Mouse (Mus musculus): ENCODE measurements at regions not wholly inside any gene's neighbourhood (a gene's known extent, or its start where the extent isn't known, plus 50 kb on each side); places are given as distances from the start of the nearest gene placed in this dataset.
"Not testable (repeated sequence)": the region's sequence is repeated elsewhere in the genome, so short reads cannot be mapped to it uniquely, and the experiment has no call there.

DNA sequence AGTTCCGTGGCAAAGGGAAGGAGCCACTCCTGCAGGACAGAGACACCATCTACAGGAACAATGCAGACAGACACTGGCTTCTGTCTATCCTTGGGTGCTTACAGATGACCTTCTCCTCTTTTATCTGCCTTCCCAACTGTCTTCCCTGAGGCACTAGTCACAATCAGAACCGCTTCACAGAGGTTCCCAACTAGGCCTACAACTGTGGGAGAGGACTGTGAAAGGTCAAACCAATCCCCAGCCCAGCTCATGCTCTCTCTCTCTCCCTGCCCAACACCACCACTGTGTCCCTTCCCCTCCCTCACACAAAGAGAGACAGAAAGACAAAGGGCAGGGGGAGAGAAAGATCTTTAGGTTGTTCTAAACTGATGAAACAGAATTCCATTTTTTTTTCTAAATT lies 61.3 kb downstream of the Tmem17 start:
- no peak for DNase-seq

DNA sequence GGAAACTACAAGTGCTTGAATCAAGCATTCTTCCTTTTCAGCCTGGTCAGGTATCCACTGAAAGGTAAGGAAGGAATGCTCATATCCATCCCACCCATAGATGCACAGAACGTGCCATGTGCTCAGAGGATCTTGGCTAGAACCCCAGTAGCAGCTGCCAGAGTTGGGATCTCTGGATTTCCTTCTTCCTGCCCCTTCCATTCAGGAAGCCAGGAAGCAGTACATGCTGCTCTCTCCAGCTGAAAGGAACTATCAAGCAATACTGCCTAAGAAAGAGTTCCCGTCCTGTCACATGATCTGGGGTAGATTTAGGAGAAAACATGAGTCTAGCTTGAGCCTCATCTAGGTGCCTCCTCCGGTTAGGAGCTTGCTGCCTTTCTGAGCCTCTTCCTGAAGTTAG lies 61.9 kb downstream of the Tmem17 start:
- no peak for DNase-seq

- no peak for DNase-seq
These were observed 62.6 kb downstream of the Tmem17 start for GRCm38 (mm10) chr11:22574506-22574905.

- no peak for DNase-seq
These were observed 72.2 kb downstream of the Tmem17 start for GRCm38 (mm10) chr11:22584100-22584487.

DNA sequence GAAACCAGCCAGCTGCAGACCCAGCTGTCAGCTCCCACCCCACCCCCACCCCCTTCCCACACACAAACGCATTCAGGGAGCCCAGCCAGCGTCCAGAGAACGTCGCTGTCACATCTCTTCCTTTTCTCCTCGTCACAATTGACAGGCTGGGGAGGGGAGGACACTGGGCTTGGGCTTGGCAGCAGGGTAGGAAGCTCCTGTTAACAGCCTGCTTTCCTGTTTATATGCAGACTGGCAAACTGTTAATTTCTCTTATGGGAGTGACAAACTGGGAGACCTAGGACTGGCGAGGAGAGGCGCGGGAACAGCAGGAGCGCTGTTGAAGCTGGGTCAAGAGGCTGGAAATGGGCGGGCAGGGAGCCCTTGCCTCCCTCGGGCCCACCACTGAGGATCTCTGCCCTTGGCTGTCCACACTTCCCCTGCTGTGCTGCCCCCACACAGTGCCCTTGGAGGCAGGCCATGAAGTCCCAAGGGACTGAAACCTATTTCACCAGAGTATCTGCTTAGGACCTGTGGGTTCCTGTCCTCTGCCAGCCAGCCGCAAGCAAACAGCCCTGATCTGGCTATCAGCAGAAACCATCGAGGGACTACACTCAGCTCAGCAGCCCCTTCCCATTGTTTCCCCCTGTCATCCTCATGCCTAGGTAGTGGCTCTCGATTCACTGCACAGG lies 72.7 kb downstream of the Tmem17 start:
- DNase-seq = peak; percentile 5 to 6

- DNase-seq = no peak
These were observed 75.9 kb downstream of the Tmem17 start for GRCm38 (mm10) chr11:22587691-22588241.

GRCm38 (mm10) chr11:22588546-22588945 lies 76.7 kb downstream of the Tmem17 start:
- no peak for DNase-seq

DNA sequence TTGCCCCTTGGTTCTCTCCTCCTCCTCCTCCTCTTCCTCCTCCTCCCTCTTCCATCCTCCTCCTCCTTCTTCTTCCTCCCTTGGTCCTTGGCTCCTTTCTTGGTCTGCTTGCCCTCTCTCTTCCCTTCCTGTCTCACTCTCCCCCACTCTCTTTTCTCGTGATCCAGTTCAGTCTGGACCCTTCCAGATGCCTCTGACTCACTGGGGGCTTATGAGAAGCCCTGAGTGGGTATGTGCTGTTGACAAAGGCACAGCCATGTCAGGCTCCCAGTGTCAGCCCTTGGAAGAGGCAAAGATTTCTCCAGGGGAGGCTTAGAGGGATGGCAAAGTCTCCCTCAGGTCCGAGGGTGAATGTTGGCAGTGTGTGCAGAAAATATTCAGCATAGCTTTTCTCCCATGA lies 78.0 kb downstream of the Tmem17 start:
- no peak for DNase-seq

- not testable (repeated sequence) for DNase-seq
These were observed 79.2 kb downstream of the Tmem17 start for GRCm38 (mm10) chr11:22591050-22591449.

DNA sequence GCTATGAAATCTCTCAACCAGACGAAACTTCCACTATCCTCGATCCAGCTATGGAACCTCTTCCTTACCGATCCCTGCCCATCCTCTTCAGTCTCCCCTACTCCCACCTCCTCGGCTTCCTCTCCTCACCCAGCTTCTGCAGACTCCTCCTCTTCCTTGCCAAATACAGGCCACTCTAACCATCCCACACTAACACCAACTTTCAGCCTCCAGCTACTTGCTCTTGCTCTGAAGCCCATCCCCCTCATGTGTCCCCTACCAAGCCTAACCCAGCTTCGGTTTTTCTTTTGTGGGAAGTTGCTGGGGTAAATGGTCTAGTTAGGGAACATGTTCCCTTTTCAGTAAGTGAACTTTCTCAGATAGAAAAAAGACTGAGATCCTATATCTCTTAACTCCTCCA lies 80.8 kb downstream of the Tmem17 start:
- no peak for DNase-seq

DNA sequence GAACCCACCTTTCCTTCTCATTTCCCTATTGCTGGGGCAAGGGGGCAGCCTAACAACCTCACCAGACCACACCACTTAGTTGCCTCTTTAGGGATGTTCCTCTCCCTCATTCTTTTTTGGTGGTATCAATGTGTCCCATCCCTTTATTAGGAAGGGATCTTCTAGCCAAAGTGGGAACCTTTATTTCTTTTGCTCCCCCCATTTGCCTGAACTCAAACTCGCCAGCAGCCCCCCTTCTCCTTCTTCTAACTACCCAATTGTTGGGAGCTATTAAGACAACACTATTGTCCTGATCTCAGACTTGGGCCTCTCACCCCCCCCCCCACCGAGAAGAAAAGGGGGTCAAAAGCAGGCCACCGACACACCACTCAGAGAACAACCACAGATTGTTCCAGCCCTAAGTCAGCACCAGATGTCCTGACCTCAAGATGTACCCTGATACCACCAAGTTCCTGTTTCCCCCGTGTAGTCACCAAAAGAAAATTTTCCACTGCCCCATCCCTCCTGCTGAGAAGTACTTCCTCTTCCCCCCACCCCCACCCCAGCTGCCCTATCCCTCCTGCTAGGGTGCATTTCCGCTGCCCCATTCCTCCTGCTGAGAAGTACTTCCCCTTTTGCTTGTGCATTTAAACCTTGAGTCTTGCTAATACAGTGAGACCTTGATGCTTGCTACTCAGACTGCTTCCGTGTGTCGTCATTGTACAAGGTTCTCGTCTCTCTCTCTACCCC lies 84.4 kb downstream of the Tmem17 start:
- peak in 1 of 2 experiments; percentile 8 for DNase-seq

- no peak for DNase-seq
These were observed 84.9 kb downstream of the Tmem17 start for GRCm38 (mm10) chr11:22596805-22597149.

DNA sequence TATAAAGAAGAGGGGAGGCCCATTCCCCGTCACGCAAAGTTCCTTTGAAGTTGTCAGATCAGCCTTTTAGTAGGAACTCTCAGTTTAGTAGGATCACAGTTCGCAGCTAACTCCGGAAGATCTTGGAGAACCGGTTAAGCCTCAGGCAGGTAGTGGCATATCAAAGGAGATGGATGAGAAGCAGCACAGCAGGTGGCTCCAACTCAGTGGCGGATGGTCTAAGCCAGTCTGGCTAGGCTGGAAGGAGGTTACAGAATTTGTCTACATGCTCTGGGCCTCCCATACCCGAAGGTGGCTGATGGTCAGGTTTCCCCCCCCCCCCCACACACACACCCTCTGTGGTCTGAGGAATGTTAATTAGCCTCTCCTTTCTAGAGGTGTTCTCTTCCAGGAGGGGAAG lies 88.5 kb downstream of the Tmem17 start:
- no peak for DNase-seq

GRCm38 (mm10) chr11:22601977-22602376 lies 90.1 kb downstream of the Tmem17 start:
- no peak for DNase-seq

- no peak for DNase-seq
These were observed 90.7 kb downstream of the Tmem17 start for GRCm38 (mm10) chr11:22602610-22603009.

DNA sequence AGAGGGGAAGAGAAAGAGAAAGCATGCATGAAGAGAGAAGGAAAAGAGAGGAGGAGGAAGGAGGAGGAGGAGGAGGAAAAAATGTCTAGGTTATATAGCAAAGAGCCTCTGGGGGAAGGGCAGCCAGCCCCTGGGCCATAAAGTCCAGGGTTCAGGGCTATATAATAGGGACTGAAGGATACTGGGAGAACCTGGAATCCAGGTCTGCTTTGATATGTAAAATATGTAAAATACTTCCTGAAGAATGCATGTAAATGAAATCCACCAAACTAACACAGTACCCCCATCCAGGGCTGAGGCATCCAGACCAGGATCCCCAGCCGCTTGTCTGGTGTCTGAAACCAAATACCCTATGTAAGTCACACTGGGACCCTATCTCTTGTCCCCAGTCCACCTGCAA lies 91.5 kb downstream of the Tmem17 start:
- no peak for DNase-seq

GRCm38 (mm10) chr11:22606380-22606779 lies 94.5 kb downstream of the Tmem17 start:
- no peak for DNase-seq

GRCm38 (mm10) chr11:22607645-22608044 lies 95.8 kb downstream of the Tmem17 start:
- DNase-seq = no peak

DNA sequence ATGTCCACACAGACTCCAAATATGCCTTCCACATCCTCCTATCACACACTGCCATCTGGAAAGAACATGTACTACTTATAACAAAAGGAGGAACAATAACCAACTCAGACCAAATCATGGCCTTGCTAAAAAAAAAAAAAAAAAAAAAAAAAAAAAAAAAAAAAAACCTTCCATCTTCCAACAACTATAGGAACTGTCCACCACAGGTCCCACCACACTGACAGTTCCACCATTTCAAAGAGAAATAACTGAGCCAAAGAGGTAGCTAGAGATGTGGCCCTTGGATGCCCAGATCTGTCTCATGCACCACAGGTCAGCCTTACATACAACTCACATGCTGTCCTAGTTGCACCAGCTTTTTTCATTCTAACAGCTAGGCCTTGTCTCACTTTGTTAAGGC lies 97.1 kb downstream of the Tmem17 start:
- no peak for DNase-seq

DNA sequence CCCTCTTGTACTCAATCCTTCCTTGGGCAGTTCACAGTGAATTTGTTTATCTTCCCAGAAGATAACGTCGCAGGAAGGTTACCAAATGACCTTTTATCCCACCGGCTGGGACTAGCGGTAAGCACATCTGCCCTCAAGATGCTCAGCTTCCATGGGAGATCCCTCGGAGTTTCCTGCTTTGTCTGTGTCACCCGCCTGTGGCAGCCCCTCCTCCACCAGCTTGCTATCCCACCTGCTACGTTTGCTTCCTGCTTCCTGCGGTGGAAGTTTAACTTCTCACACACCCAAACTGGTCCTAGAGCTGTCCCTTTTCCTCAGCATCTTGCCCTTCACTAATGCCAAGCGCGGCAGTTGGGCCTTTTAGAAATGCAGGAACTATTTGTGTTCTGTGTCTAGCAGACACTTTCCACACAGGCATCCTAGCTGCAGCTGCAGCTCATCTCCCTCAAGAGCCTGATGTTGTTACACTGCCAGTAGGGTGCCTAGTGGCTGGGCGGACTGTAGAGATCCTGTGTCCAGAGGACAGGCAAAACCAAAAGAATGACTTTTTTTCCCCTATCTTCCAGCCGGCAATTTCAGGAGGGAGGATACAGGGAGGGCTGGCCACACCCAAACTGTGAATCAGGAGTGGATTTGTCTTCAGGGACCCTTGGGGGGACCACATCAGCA lies 98.7 kb downstream of the Tmem17 start:
- no peak for DNase-seq

DNA sequence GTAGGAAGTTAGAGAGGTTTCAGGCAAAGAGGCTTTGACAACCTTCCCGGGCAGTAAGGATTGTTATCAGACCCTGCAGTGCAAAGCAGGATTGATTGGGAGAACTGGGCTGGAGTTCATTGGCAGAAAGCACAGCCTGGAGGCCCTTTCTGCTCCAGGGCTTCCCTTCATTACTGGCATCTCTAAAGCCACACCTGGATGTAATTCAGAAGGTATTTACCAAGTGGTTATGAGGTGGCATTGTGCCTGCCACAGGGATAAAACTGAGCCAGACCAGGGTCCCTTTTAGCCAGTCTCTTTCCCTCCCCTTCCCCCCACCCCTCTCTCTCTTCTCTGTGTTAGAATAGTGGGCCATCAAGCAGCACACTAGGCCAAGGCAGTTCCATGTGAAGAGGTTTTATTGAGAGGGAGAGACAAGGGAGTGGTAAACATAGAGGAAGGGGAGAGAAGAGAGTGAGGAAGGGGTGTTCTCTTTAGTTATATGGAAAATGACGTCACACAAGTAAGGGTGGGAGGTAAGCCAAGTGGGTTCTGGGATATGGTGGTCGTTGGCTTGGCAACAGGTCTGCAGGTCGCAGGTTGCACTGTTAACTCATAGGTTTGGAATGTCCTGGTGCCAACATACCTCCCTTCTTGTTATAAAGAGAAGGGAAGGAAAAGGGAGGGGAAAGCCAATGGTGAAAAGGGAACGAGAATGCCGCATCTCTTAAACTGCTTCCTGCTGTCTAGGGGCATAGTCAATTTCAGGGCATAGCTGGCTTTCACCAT lies 99.4 kb downstream of the Tmem17 start:
- no peak for DNase-seq

DNA sequence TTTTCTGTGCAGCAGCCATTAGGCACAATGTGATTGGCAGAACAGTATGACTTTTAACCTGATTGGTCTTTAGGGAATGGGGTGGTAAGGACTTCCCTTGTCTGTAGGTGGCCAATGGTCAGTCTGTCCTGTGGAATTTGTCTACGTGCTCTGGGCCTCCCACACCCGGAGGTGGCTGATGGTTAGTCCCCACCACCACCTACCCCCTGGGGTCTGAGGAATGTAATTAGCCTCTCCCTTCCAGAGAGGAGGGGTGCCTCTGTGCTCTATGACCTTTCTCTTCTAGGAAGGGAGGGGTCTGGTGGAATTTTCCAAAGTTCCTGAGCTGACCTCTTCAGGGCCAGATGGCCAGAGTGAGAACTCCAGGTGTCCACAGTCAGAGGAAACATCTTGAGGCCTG lies 101.6 kb downstream of the Tmem17 start:
- DNase-seq = no peak

GRCm38 (mm10) chr11:22617204-22617874 lies 105.5 kb downstream of the Tmem17 start:
- peak; percentile 91 to 92 for DNase-seq

All from B cell, adult 2 months (primary cell).